Mouse (Mus musculus): ENCODE data around the gene Rprd2.
"Not testable (repeated sequence)": the region's sequence is repeated elsewhere in the genome, so short reads cannot be mapped to it uniquely, and the experiment has no call there.

Rprd2 gene

DNA sequence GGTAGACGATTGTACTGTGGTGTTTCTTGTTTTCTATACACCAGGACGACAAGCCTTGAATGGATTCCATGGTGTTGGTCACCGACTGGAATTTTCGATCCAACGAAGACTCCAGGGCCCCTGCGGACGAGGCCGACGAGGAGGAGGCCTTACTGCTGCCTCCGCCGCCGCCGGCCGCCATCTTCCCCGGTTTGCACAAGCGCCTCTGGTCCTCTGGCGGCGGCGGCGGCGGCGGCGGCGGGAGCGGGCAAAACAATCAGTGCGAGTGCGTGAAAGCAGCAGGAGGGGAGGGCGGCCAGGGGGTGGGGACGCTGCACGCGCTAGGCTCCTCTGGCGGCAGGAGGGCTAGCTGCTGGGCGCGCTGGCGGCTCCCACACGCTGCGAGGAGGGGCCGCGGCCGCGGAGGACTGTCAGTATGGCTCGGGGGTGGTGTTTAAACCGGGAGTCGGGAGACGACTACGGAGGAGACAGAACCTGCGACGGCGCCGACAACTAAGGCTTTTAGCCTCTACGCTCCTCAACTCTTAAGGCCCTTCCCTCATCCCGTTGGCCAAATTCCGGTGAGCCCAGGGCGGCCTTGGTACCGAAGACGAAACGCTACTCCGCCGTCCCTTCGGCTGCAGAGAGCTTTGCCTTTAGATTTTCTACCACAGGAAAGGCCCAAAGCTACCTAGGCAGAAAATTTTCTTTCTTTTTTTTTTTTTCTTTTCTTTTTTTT lies at the start of gene Rprd2:
TSS of gene Rprd2 (minus strand) at position 293 of the 718 bp plus-strand sequence.
- peak; percentile 87 for DNase-seq

DNA sequence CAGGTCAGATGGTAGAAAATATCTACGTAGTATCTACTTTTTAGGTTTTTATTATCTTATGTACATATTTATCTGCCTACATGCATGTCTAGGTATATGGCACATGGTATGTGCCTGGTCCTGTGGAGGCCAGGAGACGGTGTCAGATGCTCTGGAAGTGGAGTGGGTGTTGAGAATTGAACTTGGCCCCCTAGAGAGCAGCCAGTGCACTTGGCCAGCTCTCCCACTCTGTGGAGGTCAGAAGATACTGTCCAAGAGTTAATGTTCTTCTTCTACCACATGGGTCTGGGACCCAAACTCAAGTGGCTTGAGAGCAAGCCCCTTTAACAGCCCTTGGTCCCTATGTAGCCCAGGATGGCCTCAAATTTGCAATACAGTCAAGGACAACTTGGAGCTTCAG lies 48.7 kb upstream of the Rprd2 start:
- no peak for DNase-seq

DNA sequence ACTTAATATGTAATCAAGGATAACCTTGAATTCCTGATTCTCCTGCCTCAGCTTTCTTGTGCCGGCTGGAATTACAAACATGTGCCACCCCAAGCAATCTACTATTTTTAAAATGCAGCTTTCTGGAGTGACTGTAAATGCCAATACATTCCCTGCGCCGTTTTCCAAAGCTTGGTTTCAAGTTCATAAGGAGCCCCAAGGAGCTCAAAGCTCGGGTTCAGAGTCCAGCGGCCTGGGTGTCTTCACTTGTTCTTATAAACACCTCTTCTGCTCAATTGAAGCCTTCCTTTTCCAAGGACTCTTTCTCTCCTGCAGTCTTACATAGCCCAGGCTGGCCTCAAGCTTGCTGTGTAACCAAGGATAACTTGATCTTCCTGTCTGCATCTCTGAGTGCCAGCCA lies 47.4 kb upstream of the Rprd2 start:
- DNase-seq = no peak

DNA sequence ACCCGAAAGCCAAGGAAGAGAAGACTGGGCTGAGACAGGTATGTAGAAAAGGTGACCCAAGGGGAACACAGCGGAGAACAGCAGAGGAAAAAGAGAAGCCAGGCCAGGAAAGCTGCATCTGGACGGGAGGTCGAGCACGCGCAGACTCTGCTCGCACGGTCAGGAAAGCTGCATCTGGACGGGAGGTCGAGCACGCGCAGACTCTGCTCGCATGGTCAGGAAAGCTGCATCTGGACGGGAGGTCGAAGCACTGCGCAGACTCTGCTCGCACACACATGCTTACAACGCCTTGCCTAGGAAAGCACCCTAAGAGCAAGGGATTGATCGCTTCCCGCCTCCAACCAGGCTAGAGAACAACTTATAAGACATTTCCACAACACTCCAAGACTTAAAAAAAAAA lies 46.9 kb upstream of the Rprd2 start:
- DNase-seq = no peak

DNA sequence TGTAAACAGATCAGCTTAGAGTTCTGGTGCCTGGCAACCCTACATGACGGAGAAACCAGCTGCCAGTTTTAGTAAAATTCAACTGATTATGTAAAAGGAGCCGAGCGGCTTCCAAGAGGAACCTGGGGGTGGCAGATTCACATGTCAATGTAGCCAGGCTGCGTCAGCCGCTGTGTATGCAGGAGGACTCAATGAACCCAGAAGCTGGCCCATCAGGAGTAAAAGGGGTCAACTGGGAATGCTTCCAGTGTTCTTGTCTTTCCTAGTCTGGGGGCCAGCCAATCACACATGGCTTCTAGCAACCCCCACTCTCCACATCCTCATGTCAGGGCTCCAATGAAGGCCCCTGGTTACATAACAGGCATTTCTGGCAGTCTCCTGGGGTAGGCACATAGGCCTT lies 46.4 kb upstream of the Rprd2 start:
- peak in 1 of 2 experiments; percentile 16 for DNase-seq

DNA sequence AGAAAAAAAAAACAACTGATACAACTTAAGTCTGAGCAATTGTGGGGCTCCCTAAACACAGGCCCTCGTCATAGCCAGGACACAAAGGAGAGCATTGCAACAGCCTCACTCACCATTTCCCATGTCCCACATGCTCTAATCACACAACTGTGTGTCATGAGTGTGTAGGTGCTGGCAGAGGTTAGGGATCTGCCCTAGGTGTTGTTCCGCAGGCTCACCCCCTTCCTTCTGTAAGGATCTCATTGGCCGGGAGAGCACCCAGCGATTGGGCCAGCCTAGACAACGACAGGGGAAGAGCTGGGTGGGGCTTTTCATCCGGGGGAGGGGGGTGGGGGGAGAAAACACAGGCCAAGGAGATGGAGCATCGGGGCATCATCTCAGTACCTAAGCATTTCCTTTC lies 44.9 kb upstream of the Rprd2 start:
- no peak for DNase-seq

DNA sequence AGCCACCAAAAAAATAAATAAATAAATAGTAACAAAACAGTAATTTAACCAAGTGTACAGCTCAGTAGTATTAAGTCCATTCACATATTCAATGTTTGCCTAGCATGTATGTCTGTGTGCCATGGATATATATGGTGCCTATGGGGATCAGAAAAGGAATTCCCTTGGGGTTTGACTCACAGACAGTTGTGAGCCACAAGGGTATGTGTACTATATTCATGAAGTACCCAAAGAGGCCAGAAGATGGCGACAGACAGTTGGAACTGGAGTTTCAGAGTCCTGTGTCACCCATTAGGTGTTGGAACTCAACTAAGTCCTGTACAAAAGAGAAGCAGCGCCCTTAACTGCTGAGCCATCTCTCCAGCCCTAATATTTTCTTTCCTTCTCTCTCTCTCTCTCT lies 43.1 kb upstream of the Rprd2 start:
- peak; percentile 29 to 68 for DNase-seq

DNA sequence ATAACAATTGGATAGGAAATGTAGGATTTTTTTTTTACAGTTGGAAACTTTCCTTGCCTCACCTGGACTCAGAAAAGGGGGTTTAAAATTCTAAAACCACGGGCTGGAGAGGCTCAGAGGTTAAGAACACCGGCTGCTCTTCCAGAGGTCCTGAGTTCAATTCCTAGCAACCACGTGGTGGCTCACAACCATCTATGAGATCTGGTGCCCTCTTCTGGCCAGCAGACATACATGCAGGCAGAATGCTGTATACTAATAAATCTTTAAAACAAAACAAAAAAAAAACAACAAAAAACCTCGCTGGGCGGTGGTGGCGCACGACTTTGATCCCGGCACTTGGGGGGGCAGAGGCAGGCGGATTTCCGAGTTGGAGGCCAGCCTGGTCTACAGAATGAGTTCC lies 42.6 kb upstream of the Rprd2 start:
- DNase-seq = peak in 1 of 2 experiments; percentile 31

DNA sequence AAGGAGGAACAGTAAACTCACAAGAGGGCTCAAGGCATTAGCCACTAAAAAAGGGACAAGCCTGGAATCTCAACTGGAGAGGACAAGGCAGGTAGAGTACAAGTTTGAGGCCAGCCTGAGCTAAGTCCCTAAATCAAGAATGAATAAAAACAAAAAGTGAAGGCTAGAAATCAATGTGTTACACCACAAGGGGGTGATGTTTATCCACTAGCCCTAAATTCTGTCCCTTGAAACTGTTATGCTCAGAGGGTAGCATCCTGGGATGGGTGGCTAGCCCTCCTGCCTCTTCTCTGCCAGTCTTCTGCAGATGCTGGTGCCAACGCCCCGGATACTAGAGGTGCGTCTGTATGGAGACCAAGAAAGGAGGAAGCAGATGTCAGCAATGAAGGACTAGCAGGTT lies 41.7 kb upstream of the Rprd2 start:
- DNase-seq = no peak

DNA sequence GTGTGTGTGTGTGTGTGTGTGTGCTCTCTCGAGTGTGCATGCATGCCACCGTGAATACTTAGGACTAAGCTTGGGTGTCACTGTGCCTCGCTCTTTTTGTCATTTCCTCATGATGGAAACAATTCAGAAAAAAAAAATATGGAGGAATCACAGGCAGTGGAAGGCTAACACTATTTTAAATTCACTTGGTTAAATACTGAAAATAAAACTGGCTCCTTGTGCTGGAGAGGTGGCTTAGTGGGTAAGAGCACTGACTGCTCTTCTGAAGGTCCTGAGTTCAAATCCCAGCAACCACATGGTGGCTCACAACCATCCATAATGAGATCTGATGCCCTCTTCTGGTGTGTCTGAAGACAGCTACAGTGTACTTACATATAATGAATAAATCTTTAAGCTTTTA lies 39.6 kb upstream of the Rprd2 start:
- not testable (repeated sequence) for DNase-seq

DNA sequence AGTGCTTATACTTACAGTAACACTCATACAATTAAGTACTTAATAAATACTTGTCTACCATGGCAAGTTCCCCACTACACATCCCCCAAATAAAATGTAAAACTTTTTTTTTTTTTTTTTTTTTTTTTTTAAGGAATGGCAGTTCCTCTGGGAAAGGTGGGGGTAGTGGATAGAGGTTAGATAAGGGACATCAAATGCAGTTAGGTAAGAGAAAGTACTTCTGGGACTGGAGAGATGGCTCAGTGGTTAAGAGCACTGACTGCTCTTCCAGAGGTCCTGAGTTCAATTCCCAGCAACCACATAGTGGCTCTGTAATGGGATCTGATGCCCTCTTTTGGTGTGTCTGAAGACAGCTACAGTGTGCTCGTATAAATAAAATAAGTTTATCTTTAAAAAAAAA lies 38.4 kb upstream of the Rprd2 start:
- DNase-seq = not testable (repeated sequence)

DNA sequence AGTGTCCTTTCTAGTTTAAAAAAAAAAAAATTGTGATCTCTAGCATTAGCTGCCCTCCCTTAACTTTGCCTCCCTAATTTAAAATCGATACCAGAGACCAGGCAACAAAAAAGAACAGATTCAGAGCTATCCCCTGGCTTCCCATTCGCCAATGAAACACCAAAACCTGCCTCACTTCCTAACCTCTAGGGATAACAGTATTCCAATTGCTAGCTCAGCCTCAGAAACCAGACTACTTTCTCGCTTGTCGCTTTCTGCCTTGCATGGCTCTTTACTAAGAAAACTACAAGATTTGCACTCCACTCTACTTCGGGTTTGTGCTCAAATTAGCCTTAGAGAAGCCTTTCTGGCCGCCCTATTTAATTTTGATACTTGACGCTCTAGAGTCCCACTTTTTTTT lies 37.5 kb upstream of the Rprd2 start:
- DNase-seq = no peak

DNA sequence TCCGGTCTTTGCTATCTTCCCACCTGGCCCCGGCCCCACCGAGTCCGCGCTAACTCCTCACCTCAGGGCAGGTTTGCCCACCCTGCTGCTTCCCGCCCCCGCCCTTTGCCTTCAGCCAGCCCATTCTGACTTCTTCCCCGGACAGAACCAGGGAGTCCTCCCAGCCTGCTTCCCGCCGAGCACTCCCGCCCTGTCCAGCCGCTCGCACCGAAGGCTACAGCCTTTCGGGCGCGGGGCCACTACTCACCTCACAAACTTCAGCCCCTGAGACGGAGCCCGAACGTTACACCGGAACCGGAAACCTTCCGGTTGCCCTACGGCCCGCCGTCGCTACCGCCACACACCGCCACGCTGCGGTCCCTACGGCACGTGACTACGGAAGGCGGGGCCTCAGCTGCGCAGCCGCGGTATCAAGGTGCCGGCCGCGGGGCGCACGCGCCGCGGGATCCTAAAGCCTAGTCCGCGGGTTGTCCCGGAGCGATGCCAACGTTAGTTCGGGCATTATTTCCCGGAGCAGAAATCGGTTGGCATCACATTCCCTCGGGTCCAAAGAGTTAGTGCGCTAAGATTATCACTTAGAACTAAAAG lies 36.9 kb upstream of the Rprd2 start, which contains the start of gene Prpf3:
TSS of gene Prpf3 (minus strand) at position 384 of the 588 bp plus-strand sequence.
- DNase-seq = peak; percentile 94 to 96

DNA sequence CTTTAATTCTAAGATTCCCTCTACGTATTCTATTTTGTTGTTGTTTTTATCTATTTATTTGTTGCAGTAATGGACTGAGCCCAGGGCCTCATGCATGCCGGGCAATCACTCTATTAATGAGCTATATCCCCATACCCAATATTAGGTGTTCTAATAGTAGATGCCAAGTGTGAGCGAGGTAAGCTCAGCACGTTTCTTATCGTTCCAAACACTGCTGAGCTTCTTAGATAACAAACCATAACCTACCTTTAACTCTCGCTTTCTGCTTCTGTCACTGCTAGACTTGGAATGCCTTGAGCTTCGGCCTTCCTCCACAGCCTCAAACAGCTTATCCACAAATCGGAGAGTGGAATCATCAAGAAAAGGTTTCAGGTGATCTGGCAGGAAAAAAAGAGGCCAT lies 32.7 kb upstream of the Rprd2 start:
- DNase-seq = no peak

DNA sequence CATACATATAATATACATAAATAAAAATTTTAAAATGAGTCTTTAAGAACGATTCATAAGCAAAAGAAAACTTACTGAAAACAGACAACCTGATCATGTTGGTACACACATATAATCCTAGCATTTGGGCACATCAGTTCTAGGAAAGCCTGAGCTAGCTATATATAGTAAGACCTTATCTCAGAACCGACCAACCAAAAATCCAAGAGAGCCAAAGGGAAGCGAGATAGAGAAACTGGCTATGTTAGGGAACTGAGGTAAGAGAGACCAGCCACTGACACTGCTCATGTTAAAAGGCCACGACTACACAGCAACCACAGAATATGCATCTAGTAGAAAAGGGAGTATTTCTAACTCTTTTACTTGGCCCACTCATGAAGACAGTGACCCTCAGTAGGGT lies 31.9 kb upstream of the Rprd2 start:
- no peak for DNase-seq

DNA sequence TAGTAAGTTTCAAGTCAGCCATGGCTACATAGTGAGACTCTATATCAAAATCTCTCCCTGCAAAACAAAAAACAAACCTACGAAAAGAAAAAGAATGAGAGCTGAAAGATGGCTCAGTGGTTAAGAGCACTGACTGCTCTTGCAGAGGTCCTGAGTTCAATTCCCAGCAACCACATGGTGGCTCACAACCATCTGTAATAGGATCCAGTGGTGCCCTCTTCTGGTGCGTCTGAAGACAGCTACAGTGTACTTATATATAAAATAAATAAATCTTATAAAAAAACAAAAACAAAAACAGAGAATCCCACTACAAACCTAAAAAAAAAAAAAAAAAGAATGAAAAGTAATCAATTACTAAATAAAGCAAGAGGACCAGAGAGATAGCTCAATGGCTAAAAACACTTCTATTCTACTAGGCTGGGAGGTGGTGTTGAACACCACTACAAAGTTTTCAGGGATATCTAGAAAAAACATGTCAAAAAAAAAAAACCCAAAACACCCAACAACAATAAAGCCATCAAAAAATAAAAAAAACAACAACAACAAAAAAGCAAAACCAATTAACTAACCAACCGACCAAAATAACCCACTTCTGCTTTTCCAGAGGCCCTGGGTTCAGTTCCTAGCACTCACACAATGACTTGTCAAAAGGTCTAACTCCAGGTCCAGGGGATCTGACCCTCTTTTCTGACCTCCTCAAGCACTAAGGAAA lies 24.0 kb upstream of the Rprd2 start:
- DNase-seq = no peak

DNA sequence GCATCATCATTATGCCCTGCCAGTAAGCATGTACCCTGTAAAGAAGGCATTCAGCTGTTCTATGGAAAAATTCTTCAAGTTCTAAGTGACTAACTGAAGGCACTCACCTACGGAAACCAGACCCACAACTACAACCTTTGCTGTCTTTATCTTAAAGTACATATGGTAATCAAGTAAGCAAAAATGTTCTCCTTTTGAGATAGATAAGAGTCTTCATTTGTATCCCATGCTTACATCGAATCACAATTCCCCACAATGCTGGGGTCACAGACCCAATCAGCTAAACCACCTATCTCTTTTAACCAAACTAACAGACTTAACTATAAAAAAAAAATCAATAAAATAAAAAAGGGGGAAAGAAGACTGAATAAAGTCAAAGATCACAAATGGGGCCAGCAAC lies 20.6 kb upstream of the Rprd2 start:
- DNase-seq = no peak

DNA sequence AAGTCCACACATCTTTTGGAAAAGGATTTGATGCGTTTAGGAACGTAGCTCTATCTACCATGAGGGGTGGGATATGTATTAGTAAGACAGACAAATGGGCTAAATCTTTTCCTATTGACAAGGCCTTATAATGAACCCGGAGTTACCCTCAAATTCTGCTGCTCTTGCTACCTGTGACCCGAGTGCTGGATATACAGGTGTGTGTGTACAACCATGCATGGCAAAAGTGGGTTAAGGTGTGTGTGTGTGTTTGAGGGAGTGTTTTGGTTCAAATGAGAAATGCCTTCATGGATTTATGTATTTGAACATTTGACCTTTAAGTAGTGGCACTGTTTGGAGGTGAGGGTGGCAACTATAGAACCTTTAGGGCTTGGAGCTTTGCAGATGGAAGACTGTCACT lies 10.4 kb upstream of the Rprd2 start:
- no peak for DNase-seq

DNA sequence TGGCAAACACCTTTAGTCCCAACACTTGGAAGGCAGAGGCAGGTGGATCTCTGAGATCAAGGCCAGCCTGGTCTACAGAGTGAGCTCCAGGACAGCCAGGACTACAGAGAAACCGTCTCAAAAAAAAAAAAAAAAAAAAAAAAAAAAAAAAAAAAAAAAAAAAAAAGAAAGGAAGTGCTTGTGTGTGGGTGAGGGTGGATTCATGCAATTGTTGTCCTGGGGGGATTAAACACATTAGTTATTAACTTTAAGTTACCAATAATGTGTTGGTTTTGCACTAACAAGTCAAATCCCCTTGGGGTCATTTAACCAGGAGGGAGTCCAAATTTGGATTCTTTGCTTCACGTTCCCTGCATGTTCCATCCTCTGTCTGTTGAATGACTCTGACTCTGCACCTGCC lies 7.6 kb upstream of the Rprd2 start:
- DNase-seq = no peak

DNA sequence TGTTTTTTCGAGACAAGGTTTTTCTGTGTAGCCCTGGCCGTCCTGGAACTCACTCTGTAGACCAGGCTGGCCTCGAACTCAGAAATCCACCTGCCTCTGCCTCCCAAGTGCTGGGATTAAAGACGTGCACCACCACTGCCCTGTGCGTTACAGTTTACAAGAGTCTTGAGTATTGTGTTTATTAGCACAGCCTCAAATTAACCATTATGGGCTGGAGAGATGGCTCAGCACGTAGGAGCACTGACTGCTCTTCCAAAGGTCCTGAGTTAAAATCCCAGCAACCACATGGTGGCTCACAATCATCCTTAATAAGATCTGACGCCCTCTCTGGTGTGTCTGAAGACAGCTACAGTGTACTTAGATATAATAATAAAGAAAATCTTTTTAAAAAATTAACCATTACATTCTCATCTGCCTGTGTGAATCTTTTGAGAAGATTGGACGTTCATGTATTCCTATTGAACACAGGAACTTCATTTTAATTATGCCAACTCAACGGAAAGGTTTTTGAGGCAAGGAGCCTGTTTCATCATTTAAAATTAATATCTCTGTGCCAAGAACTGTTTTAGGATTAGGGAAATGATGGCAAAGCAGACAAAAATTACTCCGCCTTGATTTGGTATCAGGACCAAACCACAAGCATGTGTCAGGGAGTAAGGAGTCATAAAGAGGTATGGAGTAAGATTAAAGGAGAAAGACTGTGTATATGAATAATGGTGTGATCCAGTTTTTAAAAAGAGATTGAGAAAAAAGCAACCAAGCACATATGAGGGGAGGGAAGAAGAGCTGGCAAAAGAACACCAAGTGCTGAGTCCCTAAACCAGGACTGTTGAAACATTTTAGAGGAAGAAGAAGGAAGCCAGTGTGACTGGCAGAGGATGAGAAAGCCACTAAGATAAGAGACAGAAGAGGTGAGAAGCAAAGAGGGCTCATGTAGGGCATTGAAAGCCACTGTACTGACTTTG lies 1.7 kb upstream of the Rprd2 start:
- no peak for DNase-seq

DNA sequence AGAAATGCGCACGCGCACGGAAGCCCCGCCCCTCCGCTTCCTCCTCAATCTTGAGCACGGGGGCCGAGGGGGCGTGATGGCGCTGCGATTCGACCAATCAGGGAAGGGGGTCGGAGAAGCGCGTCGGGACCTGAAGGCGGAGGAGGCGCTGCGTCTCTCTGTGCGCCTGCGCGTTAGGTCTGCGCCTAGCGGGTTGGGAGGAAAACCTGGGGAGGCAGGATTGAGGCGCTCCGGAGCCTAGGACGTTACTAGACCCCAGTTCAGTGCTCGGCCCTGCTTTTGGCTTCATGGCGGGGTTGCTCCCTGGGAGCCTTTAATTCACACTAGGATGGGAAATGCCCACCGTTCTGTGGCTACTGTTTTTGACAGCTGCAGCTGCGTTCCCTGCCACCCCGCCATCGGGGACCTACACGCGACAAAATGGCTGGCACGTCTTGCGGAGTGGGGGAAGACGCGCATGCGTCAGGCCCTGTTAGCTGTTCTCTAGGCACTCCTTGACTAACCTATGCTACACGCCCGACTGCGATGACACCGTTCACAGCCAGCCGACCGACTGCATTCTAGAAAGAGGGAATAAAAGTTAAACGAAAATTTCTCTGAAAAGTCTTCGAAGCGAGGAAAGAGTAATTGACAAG lies 805 bp upstream of the Rprd2 start:
- DNase-seq = peak; percentile 100

DNA sequence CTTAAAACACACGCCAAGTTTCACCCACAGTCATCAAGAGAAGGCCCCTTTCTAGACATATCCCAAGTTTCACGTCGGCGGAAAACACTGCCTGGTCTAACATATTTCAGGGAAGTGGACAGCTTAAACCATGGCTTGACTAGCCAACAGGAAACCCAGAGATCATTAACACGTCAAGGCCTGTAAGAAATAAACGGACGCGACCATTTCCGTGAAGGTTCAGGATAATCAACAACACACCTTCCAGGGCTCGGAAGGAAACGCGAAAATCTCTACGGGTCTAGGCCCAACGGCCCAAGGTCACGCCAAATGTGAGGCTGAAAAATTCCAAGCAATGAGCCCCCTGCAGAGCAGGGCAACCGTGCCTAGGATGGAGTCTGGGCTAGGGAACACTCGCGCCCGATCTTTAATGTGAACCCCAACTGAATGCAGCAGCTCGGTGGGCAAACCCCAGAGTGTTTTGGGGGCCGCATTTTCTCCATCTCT lies 594 bp downstream of the Rprd2 start:
- peak; percentile 71 to 74 for DNase-seq
